Mouse (Mus musculus) E14TG2a.4 (cell line): Measurements from ENCODE around the gene Grxcr1.

Experiments used
- H3K27me3 ChIP-seq: 2 replicates; pipeline ENCODE4 v1.6.1; 2014; ENCODE audit warnings: low read length, control low read depth; ENCODE audit not compliant: insufficient read depth
- H3K36me3 ChIP-seq: 2 replicates; pipeline ENCODE4 v1.6.1; 2014; ENCODE audit warnings: low read length, control low read depth; ENCODE audit not compliant: insufficient read depth
- H3K4me1 ChIP-seq: replicated peaks from 2 replicates; pipeline ENCODE4 v1.6.1; 2014; ENCODE audit warnings: low read depth, low read length, control low read depth
- H3K4me3 ChIP-seq: replicated peaks from 2 replicates; pipeline ENCODE4 v1.5.1; 2014; ENCODE audit warnings: mild to moderate bottlenecking, low read length
- H3K9me3 ChIP-seq: 2 replicates; pipeline ENCODE4 v1.6.1; 2014; ENCODE audit warnings: low read length, control low read depth
- CTCF ChIP-seq: conservative IDR thresholded peaks from 2 replicates; pipeline ENCODE4 v1.5.1; 2014; ENCODE audit warnings: low read length
- NANOG ChIP-seq: IDR thresholded peaks from 2 replicates; pipeline ENCODE4 v1.6.1; 2014; ENCODE audit warnings: borderline replicate concordance, low read length, mixed read lengths
- POU5F1 ChIP-seq: IDR thresholded peaks from 2 replicates; pipeline ENCODE4 v1.6.1; 2014; ENCODE audit warnings: low read length, borderline replicate concordance

Gene Grxcr1

GRCm38 (mm10) chr5:68031744-68032143 lies at the start of gene Grxcr1:
TSS of gene Grxcr1 (plus strand) at chr5:68031835.
- Histone ChIP-seq H3K9me3 (0 out of 2 replicates have a peak, but pooled peaks cover 4% of the 10 kb centered on the region), H3K36me3 (no peaks in the 10 kb centered on the region), H3K4me1 (no peaks in the 10 kb centered on the region), H3K4me3 (no peak within 1 kb of the TSS), H3K27me3 (no peaks in the 10 kb centered on the region)
- TF ChIP-seq CTCF (no peak), NANOG (no peak), POU5F1 (no peak)

DNA sequence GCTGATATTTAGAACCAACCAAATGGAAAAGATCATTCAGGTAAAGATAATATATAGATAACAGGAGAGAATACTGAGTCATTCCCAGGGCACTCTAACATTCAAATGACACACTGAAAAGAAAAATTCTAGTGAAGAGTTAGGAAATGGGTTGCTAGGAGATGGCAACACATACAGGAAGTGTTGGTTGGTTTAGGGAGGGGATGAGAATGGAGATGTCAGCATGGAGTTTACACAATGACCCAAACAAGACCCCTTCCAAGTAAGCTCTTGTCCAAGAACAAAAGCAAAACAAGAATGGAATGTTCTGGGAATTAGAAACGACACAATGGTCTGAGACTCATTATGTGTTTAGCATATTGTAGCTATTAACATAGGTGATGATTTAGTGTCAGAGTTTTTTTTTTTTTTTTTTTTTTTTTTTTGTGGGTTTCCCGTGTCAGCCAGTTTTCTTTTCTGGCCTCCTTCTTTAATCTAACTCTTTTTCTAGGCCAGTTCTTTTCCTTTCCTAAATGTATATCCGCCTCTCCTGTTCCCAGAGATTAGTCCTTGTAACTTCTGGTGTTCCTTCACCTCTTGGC lies 49.6 kb upstream of the Grxcr1 start:
- Histone ChIP-seq H3K9me3 (no peaks in the 10 kb centered on the region), H3K4me1 (no peaks in the 10 kb centered on the region), H3K36me3 (no peaks in the 10 kb centered on the region), H3K4me3 (no peak overlapping the region), H3K27me3 (no peaks in the 10 kb centered on the region)
- TF ChIP-seq CTCF (no peak), NANOG (no peak), POU5F1 (no peak)

- no peak for TF ChIP-seq CTCF
- TF ChIP-seq NANOG = no peak
- TF ChIP-seq POU5F1 = no peak
- Histone ChIP-seq H3K4me3 (no peak overlapping the region), H3K36me3 (no peaks in the 10 kb centered on the region), H3K4me1 (no peaks in the 10 kb centered on the region), H3K27me3 (no peaks in the 10 kb centered on the region), H3K9me3 (no peaks in the 10 kb centered on the region)
These were observed 41.2 kb upstream of the Grxcr1 start for GRCm38 (mm10) chr5:67990426-67990825.

DNA sequence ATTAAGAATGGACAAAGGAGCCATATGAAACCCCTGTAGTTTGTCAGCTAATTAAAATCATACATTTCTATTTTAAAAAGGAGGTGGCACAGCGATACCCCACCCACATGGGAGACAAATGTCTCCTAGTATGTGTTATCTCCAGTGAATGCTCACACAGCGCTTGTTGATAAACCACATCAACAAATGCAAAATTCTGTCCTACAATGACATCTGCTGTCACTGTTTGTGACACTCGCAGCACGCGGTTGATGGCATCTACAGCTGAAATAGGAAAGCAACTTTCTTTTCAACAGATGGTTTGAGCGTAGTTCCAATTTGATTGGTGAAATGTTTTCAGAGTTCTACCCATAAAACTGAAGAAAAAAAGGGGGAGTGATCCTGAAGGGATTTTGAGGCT lies 29.0 kb upstream of the Grxcr1 start:
- no peaks in the 10 kb centered on the region for H3K4me1 ChIP-seq
- no peaks in the 10 kb centered on the region for H3K27me3 ChIP-seq
- H3K9me3 ChIP-seq = no peaks in the 10 kb centered on the region
- H3K4me3 ChIP-seq = no peak overlapping the region
- no peaks in the 10 kb centered on the region for H3K36me3 ChIP-seq
- TF ChIP-seq POU5F1 (no peak), NANOG (no peak), CTCF (no peak)

GRCm38 (mm10) chr5:68003904-68004303 lies 27.7 kb upstream of the Grxcr1 start:
- no peak overlapping the region for H3K4me3 ChIP-seq
- no peaks in the 10 kb centered on the region for H3K4me1 ChIP-seq
- no peaks in the 10 kb centered on the region for H3K9me3 ChIP-seq
- no peaks in the 10 kb centered on the region for H3K36me3 ChIP-seq
- TF ChIP-seq NANOG (peak; percentile 13; the same call in 1 of the 2 replicates), POU5F1 (no peak)
- H3K27me3 ChIP-seq = no peaks in the 10 kb centered on the region

- H3K36me3 ChIP-seq = no peaks in the 10 kb centered on the region
- H3K4me1 ChIP-seq = no peaks in the 10 kb centered on the region
- TF ChIP-seq NANOG = no peak
- H3K4me3 ChIP-seq = no peak overlapping the region
- no peaks in the 10 kb centered on the region for H3K9me3 ChIP-seq
- H3K27me3 ChIP-seq = no peaks in the 10 kb centered on the region
These were observed 27.2 kb upstream of the Grxcr1 start for GRCm38 (mm10) chr5:68004419-68004818.

DNA sequence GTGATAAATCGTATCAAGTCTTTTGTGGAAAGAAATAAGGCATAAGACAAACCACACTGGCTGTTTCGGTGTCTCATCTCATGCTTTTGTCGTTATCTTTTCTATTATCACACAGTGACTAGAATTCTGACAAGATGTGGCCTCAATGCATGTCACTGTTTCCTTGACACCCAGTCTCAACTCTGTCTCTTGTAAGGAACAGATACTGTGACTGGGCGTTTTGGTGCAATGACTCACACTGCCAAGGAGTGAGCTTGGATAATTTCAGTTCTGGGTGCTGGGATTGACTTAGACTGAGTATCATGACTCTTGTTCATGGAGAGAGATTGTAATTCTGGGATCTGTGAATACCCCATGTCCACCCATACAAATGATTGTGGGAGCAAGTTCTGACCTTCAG lies 24.6 kb upstream of the Grxcr1 start:
- Histone ChIP-seq H3K36me3 (no peaks in the 10 kb centered on the region), H3K9me3 (no peaks in the 10 kb centered on the region), H3K4me3 (no peak overlapping the region), H3K27me3 (no peaks in the 10 kb centered on the region), H3K4me1 (no peaks in the 10 kb centered on the region)
- TF ChIP-seq NANOG (no peak), POU5F1 (no peak), CTCF (no peak)

GRCm38 (mm10) chr5:68011569-68011968 lies 20.1 kb upstream of the Grxcr1 start:
- Histone ChIP-seq H3K4me3 (no peak overlapping the region), H3K4me1 (no peaks in the 10 kb centered on the region), H3K27me3 (0 out of 2 replicates have a peak, but pooled peaks cover 4% of the 10 kb centered on the region), H3K9me3 (no peaks in the 10 kb centered on the region), H3K36me3 (no peaks in the 10 kb centered on the region)
- TF ChIP-seq CTCF = no peak
- no peak for TF ChIP-seq POU5F1
- TF ChIP-seq NANOG = no peak

DNA sequence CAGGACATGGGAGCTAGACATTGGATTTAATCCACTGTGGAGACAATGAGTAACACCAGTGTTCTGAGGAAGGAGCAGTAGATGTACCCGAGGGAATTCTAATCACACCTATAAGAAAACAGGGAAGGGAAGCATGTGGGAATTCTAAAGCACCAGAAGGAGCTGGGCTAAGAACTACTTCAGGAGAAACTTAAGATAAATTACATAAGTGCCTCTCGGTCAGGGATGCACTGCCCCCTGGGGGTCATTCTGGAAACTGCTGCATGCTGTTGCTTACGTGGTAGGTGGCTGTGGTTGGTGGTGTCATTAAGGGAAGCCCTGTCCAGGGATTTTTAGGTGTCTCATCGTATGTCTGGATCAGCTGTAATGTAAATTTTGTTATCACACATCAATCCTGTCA lies 19.0 kb upstream of the Grxcr1 start:
- no peaks in the 10 kb centered on the region for H3K4me1 ChIP-seq
- H3K4me3 ChIP-seq = no peak overlapping the region
- no peaks in the 10 kb centered on the region for H3K9me3 ChIP-seq
- H3K36me3 ChIP-seq = no peaks in the 10 kb centered on the region
- H3K27me3 ChIP-seq = 0 out of 2 replicates have a peak, but pooled peaks cover 4% of the 10 kb centered on the region
- no peak for TF ChIP-seq POU5F1
- no peak for TF ChIP-seq NANOG
- peak; percentile 77 for TF ChIP-seq CTCF
